Mouse (Mus musculus): ENCODE data around the gene Dync1i2.

- no peak for TF ChIP-seq EP300 (IDR thresholded peaks at IDR 0.05; ENCODE audit: low read depth)
- no peak for TF ChIP-seq CTCF (IDR thresholded peaks at IDR 0.05; ENCODE audit: low read depth)
These were observed 30.0 kb downstream of the Dync1i2 start for GRCm38 (mm10) chr2:71241505-71241904.
